Mouse (Mus musculus) heart, embryonic 13.5 days (tissue): Measurements from ENCODE around the gene Hist1h2bg. TPM values are rescaled to one million over a fixed set of nuclear protein-coding genes. Genes with fewer than 3 reads are reported as not detected.
"Not testable (repeated sequence)": the region's sequence is repeated elsewhere in the genome, so short reads cannot be mapped to it uniquely, and the experiment has no call there.

ENCODE experiments used
- ATAC-seq: fragments of 200-750 bp; cut with Nextera tagmentation; 2 replicates; pipeline ENCODE4 v1.8.0; 2017; ENCODE audit warnings: moderate TSS enrichment; ENCODE audit not compliant: insufficient number of reproducible peaks, low FRiP score, low TSS enrichment; ENCODE audit errors: extremely low read depth
- H3K27ac ChIP-seq: fragments of 300-500 bp; sonication (generic); replicated peaks from 2 replicates; pipeline ENCODE4 v1.5.1; 2015; ENCODE audit warnings: moderate library complexity, mild to moderate bottlenecking, inconsistent platforms
- H3K27me3 ChIP-seq: fragments of 300-500 bp; sonication (generic); replicated peaks from 2 replicates; pipeline ENCODE4 v1.6.1; 2015; ENCODE audit warnings: mild to moderate bottlenecking, inconsistent platforms
- H3K36me3 ChIP-seq: fragments of 300-500 bp; sonication (generic); 2 replicates; pipeline ENCODE4 v1.6.1; 2015; ENCODE audit warnings: mild to moderate bottlenecking, inconsistent platforms
- H3K4me1 ChIP-seq: fragments of 300-500 bp; sonication (generic); 2 replicates; pipeline ENCODE4 v1.6.1; 2015; ENCODE audit warnings: inconsistent platforms
- H3K4me2 ChIP-seq: fragments of 300-500 bp; sonication (generic); 2 replicates; pipeline ENCODE4 v1.6.1; 2015; ENCODE audit warnings: inconsistent platforms, mild to moderate bottlenecking, moderate library complexity
- H3K4me3 ChIP-seq: fragments of 300-500 bp; sonication (generic); 2 replicates; pipeline ENCODE4 v1.5.1; 2015; ENCODE audit warnings: moderate library complexity, mild to moderate bottlenecking, inconsistent platforms
- H3K9ac ChIP-seq: fragments of 300-500 bp; sonication (generic); 2 replicates; pipeline ENCODE4 v1.6.1; 2015; ENCODE audit warnings: inconsistent platforms, mild to moderate bottlenecking, moderate library complexity
- H3K9me3 ChIP-seq: fragments of 300-500 bp; sonication (generic); 2 replicates; pipeline ENCODE4 v1.6.1; 2016; ENCODE audit warnings: inconsistent platforms
- WGBS: fragments of 180-500 bp; shearing (Covaris S2); methylation state at CpG from one replicate; pipeline ENCODE4 v1.1.7; 2015; ENCODE audit warnings: mixed read lengths; 5-methylcytosine and 5-hydroxymethylcytosine counted together
- polyA plus RNA-seq: library from polyadenylated mRNA; unstranded; fragments of >200 nt; fragmentation: Nextera tagmentation; extraction: Ambion mirVana; gene quantifications from 2 replicates; pipeline ENCODE4 v1.2.1, GENCODE M21; 2015

Hist1h2bg gene
- polyA plus RNA-seq, 1 experiment from 2014 or later, result 3.9 TPM

- Histone ChIP-seq H3K27me3 (no peaks in the 10 kb centered on the region), H3K4me2 (peak overlapping the region; percentile 81), H3K4me3 (peak overlapping the region; percentile 70), H3K27ac (peak overlapping the region; percentile 99), H3K9me3 (no peaks in the 10 kb centered on the region), H3K4me1 (peaks cover 49% of the 10 kb centered on the region), H3K36me3 (no peaks in the 10 kb centered on the region), H3K9ac (peak overlapping the region; percentile 92)
- WGBS, result 25% methylated on average over 9 of the region's 9 CpGs
- no peak for ATAC-seq
These were observed 38.7 kb upstream of the Hist1h2bg start for GRCm38 (mm10) chr13:23532262-23533075.

- peak within 1 kb of the TSS; percentile 99 for H3K27ac ChIP-seq
- H3K9me3 ChIP-seq, H3K27me3 ChIP-seq, H3K36me3 ChIP-seq, ATAC-seq: not testable (repeated sequence)
- H3K9ac ChIP-seq, result peak within 1 kb of the TSS; percentile 84
- H3K4me2 ChIP-seq, result peak within 1 kb of the TSS; percentile 81
- 1% methylated on average over 29 of the region's 53 CpGs for WGBS
- peaks cover 47% of the 10 kb centered on the region for H3K4me1 ChIP-seq
- H3K4me3 ChIP-seq, result peak within 1 kb of the TSS; percentile 70
These were observed 37.4 kb upstream of the Hist1h2bg start, which contains the start of gene Hist1h2af for GRCm38 (mm10) chr13:23533560-23534367. TSS of gene Hist1h2af (plus strand) at chr13:23533906.

- no peak for ATAC-seq
- peaks cover 42% of the 10 kb centered on the region for H3K4me1 ChIP-seq
- peak overlapping the region; percentile 81 for H3K4me2 ChIP-seq
- H3K36me3 ChIP-seq, result no peaks in the 10 kb centered on the region
- no peaks in the 10 kb centered on the region for H3K27me3 ChIP-seq
- peak overlapping the region; percentile 99 for H3K27ac ChIP-seq
- H3K9ac ChIP-seq, result peak overlapping the region; percentile 84
- H3K4me3 ChIP-seq, result peak overlapping the region; percentile 70
- no peaks in the 10 kb centered on the region for H3K9me3 ChIP-seq
- under 1% methylated on average over 15 of the region's 15 CpGs for WGBS
These were observed 36.6 kb upstream of the Hist1h2bg start for GRCm38 (mm10) chr13:23534368-23535131.

GRCm38 (mm10) chr13:23535137-23536075 is 35.8 kb upstream of the Hist1h2bg start, which contains the start of gene Hist1h3g:
TSS of gene Hist1h3g (plus strand) at chr13:23535422.
- H3K9me3 ChIP-seq, H3K27me3 ChIP-seq, H3K36me3 ChIP-seq: not testable (repeated sequence)
- Histone ChIP-seq H3K4me1 (peaks cover 42% of the 10 kb centered on the region), H3K9ac (peak within 1 kb of the TSS; percentile 84), H3K4me3 (peak within 1 kb of the TSS; percentile 70), H3K27ac (peak within 1 kb of the TSS; percentile 99), H3K4me2 (peak within 1 kb of the TSS; percentile 81)
- 1% methylated on average over 49 of the region's 62 CpGs for WGBS
- ATAC-seq, result peak; percentile 87

- WGBS, result 27% methylated on average over 7 of the region's 7 CpGs
- Histone ChIP-seq H3K27ac (peak overlapping the region; percentile 99), H3K4me2 (peak overlapping the region; percentile 81), H3K27me3 (no peaks in the 10 kb centered on the region), H3K36me3 (no peaks in the 10 kb centered on the region), H3K4me3 (peak overlapping the region; percentile 70), H3K4me1 (peaks cover 42% of the 10 kb centered on the region), H3K9ac (peak overlapping the region; percentile 84), H3K9me3 (no peaks in the 10 kb centered on the region)
- ATAC-seq, result no peak
These were observed 34.9 kb upstream of the Hist1h2bg start for GRCm38 (mm10) chr13:23536076-23536822.

GRCm38 (mm10) chr13:23537006-23537710 is 34.0 kb upstream of the Hist1h2bg start:
- no peak for ATAC-seq
- Histone ChIP-seq H3K9me3 (no peaks in the 10 kb centered on the region), H3K36me3 (no peaks in the 10 kb centered on the region), H3K27ac (no peak overlapping the region), H3K4me3 (peak overlapping the region; percentile 70), H3K4me2 (peak overlapping the region; percentile 81), H3K9ac (0 out of 2 replicates have a peak overlapping the region, but pooled peaks have one; percentile 84), H3K4me1 (peaks cover 41% of the 10 kb centered on the region), H3K27me3 (no peaks in the 10 kb centered on the region)
- WGBS, result 75% methylated on average over 3 of the region's 3 CpGs

- no peaks in the 10 kb centered on the region for H3K27me3 ChIP-seq
- no peak overlapping the region for H3K27ac ChIP-seq
- no peak overlapping the region for H3K9ac ChIP-seq
- no peaks in the 10 kb centered on the region for H3K36me3 ChIP-seq
- ATAC-seq, result no peak
- no peaks in the 10 kb centered on the region for H3K9me3 ChIP-seq
- H3K4me3 ChIP-seq, result no peak overlapping the region
- peaks cover 37% of the 10 kb centered on the region for H3K4me1 ChIP-seq
- 83% methylated on average over 5 of the region's 5 CpGs for WGBS
- H3K4me2 ChIP-seq, result no peak overlapping the region
These were observed 32.9 kb upstream of the Hist1h2bg start for GRCm38 (mm10) chr13:23538249-23538648.

GRCm38 (mm10) chr13:23539821-23540220 is 31.4 kb upstream of the Hist1h2bg start:
- peaks cover 28% of the 10 kb centered on the region for H3K4me1 ChIP-seq
- not testable (repeated sequence) for H3K4me2 ChIP-seq, ATAC-seq, H3K27ac ChIP-seq, H3K36me3 ChIP-seq, H3K9me3 ChIP-seq, H3K9ac ChIP-seq, H3K4me3 ChIP-seq, H3K27me3 ChIP-seq
- 63% methylated on average over 1 of the region's 1 CpGs for WGBS

GRCm38 (mm10) chr13:23541497-23541896 is 29.7 kb upstream of the Hist1h2bg start:
- Histone ChIP-seq H3K4me3 (no peak overlapping the region), H3K27me3 (no peaks in the 10 kb centered on the region), H3K4me1 (peaks cover 18% of the 10 kb centered on the region), H3K4me2 (no peak overlapping the region), H3K27ac (no peak overlapping the region), H3K9ac (no peak overlapping the region), H3K36me3 (no peaks in the 10 kb centered on the region), H3K9me3 (no peaks in the 10 kb centered on the region)
- no peak for ATAC-seq
- 81% methylated on average over 3 of the region's 3 CpGs for WGBS
